Mouse (Mus musculus) adrenal gland, postnatal 4 days (tissue): ENCODE results near the gene Tnfsf10. TPM values are rescaled to one million over a fixed set of nuclear protein-coding genes. Genes with fewer than 3 reads are reported as not detected.

Source experiments
- DNase-seq, 2 experiments: peaks; one replicate each; pipeline ENCODE4 v3.0.0; 2021 to 2022; ENCODE audit warnings: low spot score in 2 of 2, mixed read lengths in 2 of 2
- total RNA-seq, 2 experiments: library from RNA; stranded (reverse); gene quantifications; 2 replicates each; pipeline ENCODE4 v1.2.3; 2021

The Tnfsf10 gene
- total RNA-seq, 2 experiments from 2014 or later, result 9.3 to 10.2 TPM

- DNase-seq, result no peak
Observed at GRCm38 (mm10) chr3:27370582-27371275, 53.9 kb downstream of the Tnfsf10 start.

DNA sequence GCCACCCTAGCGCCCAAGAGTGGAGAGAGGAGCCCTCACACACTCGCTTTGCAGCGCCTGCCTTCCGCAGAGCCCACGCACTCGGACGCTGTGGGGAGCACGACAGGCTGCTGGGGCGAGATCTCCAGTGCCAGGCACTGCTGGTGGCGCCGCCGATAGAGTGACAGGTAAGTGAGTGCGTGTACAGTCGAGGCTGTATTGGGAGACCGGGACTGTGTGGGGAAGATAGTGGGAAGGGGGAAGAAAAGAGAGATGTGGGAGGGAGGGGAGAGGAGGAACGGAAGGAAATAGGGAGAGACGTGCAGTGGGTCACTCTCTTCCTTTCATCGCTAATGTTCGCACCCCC lies 54.4 kb downstream of the Tnfsf10 start, which contains the start of gene Ghsr:
TSS of gene Ghsr (plus strand) at position 76 of the 346 bp plus-strand sequence.
- no peak for DNase-seq

DNA sequence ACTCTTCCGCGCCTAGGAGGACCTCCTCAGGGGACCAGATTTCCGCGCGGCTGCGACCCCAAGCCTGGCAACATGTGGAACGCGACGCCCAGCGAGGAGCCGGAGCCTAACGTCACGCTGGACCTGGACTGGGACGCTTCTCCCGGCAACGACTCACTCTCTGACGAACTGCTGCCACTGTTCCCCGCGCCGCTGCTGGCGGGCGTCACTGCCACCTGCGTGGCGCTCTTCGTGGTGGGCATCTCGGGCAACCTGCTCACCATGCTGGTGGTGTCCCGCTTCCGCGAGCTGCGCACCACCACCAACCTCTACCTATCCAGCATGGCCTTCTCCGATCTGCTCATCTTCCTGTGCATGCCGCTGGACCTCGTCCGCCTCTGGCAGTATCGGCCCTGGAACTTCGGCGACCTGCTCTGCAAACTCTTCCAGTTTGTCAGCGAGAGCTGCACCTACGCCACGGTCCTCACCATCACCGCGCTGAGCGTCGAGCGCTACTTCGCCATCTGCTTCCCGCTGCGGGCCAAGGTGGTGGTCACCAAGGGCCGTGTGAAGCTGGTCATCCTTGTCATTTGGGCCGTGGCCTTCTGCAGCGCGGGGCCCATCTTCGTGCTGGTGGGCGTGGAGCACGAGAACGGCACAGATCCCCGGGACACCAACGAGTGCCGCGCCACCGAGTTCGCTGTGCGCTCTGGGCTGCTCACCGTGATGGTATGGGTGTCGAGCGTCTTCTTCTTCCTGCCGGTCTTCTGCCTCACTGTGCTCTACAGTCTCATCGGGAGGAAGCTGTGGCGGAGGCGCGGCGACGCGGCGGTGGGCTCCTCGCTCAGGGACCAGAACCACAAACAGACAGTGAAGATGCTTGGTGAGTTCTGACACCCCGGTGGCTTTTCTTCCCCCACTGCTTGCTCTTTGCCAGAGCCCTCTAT lies 55.2 kb downstream of the Tnfsf10 start:
- DNase-seq, result no peak

- DNase-seq, result no peak
Observed at GRCm38 (mm10) chr3:27374396-27374795, 57.6 kb downstream of the Tnfsf10 start.

DNA sequence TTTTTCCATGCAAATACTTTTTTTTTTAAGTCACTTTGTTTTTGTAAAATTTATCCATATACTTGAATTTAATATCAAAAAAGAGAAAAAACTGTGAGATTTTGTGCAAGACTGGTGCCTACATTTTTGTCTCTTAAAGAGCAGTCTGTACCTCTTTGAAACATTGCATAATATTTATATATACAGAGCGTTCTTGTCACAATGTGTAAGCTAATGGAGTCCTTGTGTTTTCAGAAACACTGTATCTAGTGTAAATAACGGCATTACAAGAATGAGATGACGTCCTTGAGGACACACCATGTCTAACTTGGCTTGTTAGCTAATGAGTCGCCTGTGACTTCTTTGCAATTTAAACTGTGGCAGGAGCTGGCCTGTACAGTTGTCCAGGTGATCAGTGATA lies 61.1 kb downstream of the Tnfsf10 start:
- no peak for DNase-seq

GRCm38 (mm10) chr3:27384836-27385235 lies 68.0 kb downstream of the Tnfsf10 start:
- DNase-seq, result no peak

DNA sequence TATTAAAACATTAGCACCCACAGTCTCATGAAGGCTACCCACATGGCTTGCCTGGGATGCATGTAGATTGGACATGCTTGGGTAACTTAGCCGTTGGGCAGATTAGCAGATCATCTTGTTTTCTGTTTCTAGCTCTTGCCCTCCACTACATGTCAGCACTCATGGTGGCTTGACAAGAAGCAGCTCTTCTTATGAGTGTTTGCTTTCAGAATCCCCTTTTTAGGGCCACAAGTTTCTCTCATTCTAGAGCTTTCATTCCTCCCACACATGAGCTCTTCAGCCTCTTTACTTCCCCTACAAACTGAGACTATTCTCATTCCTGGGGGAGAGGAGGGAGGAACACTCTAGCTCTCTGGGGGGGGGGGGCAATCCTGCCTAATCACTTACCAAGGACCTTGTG lies 73.1 kb downstream of the Tnfsf10 start:
- DNase-seq, result no peak

Other genes starting within 250 kb of the Tnfsf10 start
- 10 to 100 TPM; 20.6 to 26.5 TPM for gene Ect2, start 163.2 kb upstream of the Tnfsf10 start, total RNA-seq
- 100 to 1,000 TPM; 103 to 113 TPM for gene Nceh1, start 134.1 kb upstream of the Tnfsf10 start, total RNA-seq
- not detected for gene Ghsr, start 54.3 kb downstream of the Tnfsf10 start, total RNA-seq